Mouse (Mus musculus) brain, embryonic 14.5 days (tissue): ENCODE results near the gene Dixdc1. TPM values are rescaled to one million over a fixed set of nuclear protein-coding genes. Genes with fewer than 3 reads are reported as not detected.

Source experiments
- DNase-seq: peaks from one replicate; pipeline ENCODE4 v3.0.0-alpha.2; 2011; ENCODE audit warnings: low read depth
- CTCF ChIP-seq: fragments of 200-500 bp; IDR thresholded peaks from 2 replicates; pipeline ENCODE4 v1.5.1; 2012; ENCODE audit warnings: inconsistent platforms, mild to moderate bottlenecking, moderate library complexity, borderline replicate concordance; ENCODE audit not compliant: insufficient read depth, insufficient read length; ENCODE audit errors: extremely low read depth
- POLR2A ChIP-seq: fragments of 200-500 bp; IDR thresholded peaks from 2 replicates; pipeline ENCODE4 v1.6.1; 2012; ENCODE audit warnings: mild to moderate bottlenecking, inconsistent platforms, borderline replicate concordance; ENCODE audit not compliant: poor library complexity, insufficient read depth, insufficient read length, severe bottlenecking; ENCODE audit errors: extremely low read depth
- polyA plus RNA-seq: library from polyadenylated mRNA; depleted of rRNA; stranded (reverse); fragments of >200 nt; gene quantifications from 2 replicates; pipeline ENCODE4 v1.2.3, GENCODE M21; 2012

The Dixdc1 gene
- polyA plus RNA-seq, 1 experiment, result 40.6 TPM

- no peak for DNase-seq
- TF ChIP-seq CTCF (no peak), POLR2A (no peak)
Measured at GRCm38 (mm10) chr9:50714188-50714587, 25.1 kb downstream of the Dixdc1 start.

DNA sequence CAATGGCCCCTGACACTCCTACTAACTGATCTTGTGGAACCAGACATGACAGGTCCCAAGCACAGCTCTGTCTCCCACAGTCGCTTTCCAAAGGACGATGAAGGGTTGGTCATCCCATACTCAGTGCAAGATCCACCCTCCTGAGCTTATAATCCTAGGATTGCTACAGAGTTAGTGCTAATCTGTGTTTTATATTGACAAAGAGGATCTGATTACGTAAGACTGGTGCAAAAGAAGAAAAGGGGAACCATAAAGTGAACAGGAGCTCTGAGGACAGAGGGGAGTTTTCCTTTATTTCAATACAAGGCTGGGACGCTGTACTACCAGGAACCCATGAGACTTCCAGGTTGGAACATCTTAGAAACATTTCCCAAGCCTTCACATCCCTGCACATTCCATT is 28.0 kb downstream of the Dixdc1 start:
- DNase-seq, result no peak
- TF ChIP-seq POLR2A, result no peak
- no peak for TF ChIP-seq CTCF

DNA sequence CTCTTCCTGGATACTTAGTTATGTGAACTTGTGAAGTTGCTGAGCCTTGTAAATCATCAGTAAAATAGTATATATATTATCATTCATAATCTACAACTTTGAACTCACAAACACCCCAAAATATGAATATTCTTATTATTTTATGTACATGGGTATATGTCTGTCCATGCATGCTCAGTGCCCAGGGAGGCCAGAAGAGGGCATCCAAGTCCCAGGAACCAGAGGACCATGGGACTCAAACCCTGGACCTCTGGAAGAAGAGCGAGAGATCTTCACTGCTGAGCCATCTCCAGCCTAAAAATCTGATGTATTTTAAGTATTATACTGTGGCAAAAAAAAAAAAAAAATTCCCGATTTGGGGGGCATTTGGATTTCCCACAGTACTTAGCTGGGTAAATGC is 30.2 kb downstream of the Dixdc1 start:
- DNase-seq, result peak; percentile 62
- TF ChIP-seq POLR2A (no peak), CTCF (peak; percentile 59; the same call in 1 of the 2 replicates)

DNA sequence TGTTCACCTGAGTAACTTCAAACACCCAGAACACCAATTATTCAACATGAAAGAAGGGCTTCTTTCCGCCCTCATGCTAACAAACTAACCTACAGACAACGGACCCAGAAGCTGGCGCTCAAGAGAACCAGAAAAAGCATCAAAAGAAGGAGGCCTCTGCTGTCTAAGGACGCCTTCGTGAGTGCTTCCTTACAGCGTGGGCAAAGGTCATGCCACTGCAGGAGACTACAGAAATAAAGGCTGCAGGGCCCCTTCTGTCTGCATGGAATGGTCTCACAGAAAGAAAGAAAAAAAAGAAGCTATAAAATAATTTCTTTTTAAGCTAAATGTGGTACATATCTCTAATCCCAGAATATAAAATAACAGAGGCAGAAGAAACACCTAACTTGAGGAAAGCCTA is 34.4 kb downstream of the Dixdc1 start:
- peak; percentile 30 for DNase-seq
- TF ChIP-seq CTCF (no peak), POLR2A (no peak)

DNA sequence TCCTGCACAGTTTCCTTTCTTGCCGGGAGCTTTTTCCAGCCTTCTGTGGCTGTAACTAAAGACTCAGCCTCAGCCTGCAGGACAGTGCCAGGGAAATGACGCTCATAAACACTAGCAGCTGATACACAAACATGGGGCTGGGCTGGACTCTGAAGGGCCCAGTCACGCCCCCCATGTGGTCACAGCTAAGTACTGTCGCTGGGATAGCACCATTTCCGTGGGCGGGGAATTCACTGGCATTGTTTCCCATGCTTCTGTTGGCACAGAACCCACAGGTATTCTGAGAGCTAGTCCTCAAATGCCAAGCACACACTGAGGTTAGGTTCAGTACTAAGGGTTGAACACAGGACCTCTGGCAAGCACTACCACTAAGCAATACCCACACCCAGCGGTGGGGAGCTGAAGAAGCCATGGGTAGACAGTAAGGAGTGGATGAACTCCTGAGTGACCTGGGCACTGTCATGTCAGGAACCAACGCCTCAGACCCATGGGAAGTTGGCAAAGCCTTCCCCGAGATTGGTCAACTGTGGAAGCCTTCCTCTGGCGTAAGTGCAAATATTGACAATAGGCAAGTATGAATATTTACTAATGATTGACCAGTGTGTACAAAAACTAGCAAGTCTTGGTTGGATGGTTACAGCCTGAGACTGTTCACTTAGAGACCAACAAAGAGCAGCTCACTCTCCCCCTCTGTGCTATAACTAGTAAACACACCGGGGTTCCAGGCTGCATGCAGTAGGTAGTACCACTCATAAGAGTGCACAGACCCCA is 38.2 kb downstream of the Dixdc1 start:
- TF ChIP-seq CTCF, result no peak
- no peak for TF ChIP-seq POLR2A
- no peak for DNase-seq

- DNase-seq, result peak; percentile 60
- TF ChIP-seq CTCF (no peak), POLR2A (no peak)
Measured at GRCm38 (mm10) chr9:50698418-50699409, 40.6 kb downstream of the Dixdc1 start.

- DNase-seq, result peak; percentile 94
- no peak for TF ChIP-seq CTCF
- no peak for TF ChIP-seq POLR2A
Measured at GRCm38 (mm10) chr9:50697706-50698041, 41.6 kb downstream of the Dixdc1 start.

DNA sequence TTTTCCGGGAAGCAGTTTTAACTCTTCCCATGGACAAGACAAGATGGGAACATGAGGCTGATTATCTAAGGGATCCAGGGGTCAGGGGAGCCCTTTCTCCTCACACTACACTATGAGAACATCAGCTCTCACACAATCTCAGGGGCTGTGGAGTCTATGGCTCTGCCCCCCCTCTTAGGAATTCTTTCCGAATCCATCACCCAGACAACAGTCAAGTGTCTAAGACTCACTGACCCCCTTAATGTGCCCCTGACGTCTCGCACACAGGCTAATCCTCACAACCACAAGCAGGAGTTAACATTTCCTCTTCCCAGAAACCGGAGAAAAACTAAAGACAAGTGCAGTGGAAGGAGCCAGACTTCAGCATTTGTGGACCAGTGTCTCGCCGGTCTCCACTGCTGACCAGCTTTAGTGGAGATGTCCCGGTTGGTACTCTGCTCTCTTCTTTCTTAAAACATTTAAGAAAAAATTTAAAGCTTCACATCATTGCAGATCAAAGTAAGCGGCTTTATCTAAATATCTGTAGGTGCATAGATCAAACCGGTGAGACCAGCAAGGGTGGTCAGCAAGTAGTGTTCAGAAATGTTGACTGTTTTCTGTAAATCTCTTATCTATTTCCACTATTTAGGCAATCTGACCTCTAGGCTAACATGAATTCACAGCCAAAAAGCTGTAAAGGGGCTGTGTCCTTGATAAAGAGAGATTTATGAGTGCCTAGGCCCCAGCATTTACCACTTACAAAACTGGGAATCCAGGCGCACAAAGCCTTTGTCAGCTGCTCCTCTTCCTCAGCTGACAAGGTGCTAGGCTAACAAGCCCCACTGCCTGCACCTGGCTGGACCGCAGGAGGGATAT is 42.2 kb downstream of the Dixdc1 start:
- DNase-seq, result peak; percentile 63
- TF ChIP-seq POLR2A, result no peak
- TF ChIP-seq CTCF, result no peak

DNA sequence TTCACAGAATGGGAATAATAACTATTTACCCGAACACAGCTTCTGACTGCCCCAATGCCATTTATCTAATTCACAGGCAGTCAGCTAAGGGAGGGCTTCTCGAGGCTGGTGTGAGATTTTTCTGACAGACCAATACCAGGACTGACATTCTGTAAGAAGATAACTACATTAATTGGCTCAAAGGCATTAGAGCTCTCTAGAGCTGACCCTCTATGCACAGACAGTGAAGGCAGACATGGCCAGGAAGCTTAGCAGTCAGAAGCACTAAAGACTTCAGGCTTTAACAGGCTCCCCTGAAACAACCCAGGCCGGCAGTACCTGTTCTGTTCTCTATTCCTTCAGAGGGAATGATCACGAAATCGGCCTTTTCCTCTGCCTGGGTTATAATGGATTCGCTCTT is 44.2 kb downstream of the Dixdc1 start:
- DNase-seq, result no peak

GRCm38 (mm10) chr9:50693631-50694030 is 45.7 kb downstream of the Dixdc1 start:
- peak; percentile 65 for DNase-seq
- TF ChIP-seq CTCF, result peak; percentile 61; the same call in 1 of the 2 replicates
- no peak for TF ChIP-seq POLR2A

More for the DNA sequence above, 44.2 kb downstream of the Dixdc1 start:
- no peak for TF ChIP-seq CTCF
- no peak for TF ChIP-seq POLR2A
